Mouse (Mus musculus): ENCODE measurements around the gene Sirt3. TPM values are rescaled to one million over a fixed set of nuclear protein-coding genes. Genes with fewer than 3 reads are reported as not detected.

Gene Sirt3
- polyA plus RNA-seq, 1 experiment from 2014 or later: 19.4 TPM

DNA sequence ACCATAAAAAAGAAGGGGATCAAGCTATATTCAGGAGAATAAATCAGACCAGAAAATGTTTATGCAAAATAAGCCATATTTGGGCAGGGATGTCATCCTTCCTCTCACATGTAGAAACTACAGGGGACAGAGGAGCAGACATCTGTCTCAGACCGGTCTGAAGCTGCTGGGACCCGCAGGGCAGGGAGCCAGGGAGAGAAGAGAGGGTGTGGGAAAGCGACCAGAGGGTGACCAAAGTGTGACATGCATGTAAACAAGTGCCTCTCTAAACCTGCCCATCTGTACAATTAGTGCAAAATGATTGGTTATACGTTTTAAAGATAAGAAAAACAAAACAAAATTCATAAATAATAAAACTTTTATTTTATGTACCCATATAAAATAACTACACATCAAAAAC is 61.9 kb downstream of the Sirt3 start:
- no peak for DNase-seq (ENCODE audit: low spot score)

Other genes starting within 250 kb of the Sirt3 start
- gene Olfr53, start 235.9 kb downstream of the Sirt3 start, polyA plus RNA-seq (2015; fragmentation: Nextera tagmentation; extraction: Ambion mirVana): not detected in 2 replicates
- gene Olfr539, start 222.4 kb downstream of the Sirt3 start, polyA plus RNA-seq (2015; fragmentation: Nextera tagmentation; extraction: Ambion mirVana): not detected in 2 replicates
- not detected in 2 replicates for gene Olfr45, start 200.4 kb downstream of the Sirt3 start, polyA plus RNA-seq (2015; fragmentation: Nextera tagmentation; extraction: Ambion mirVana)
- not detected in 2 replicates for gene Olfr541, start 185.0 kb downstream of the Sirt3 start, polyA plus RNA-seq (2015; fragmentation: Nextera tagmentation; extraction: Ambion mirVana)
- 0.13 and 0.18 TPM in 2 replicates for gene Cyp2e1, start 118.6 kb downstream of the Sirt3 start, polyA plus RNA-seq (2015; fragmentation: Nextera tagmentation; extraction: Ambion mirVana)
- gene Syce1, start 94.5 kb downstream of the Sirt3 start, polyA plus RNA-seq (2015; fragmentation: Nextera tagmentation; extraction: Ambion mirVana): 0.61 and 0.84 TPM in 2 replicates
- 0.49 and 0.57 TPM in 2 replicates for gene Zfp941, start 60.1 kb downstream of the Sirt3 start, polyA plus RNA-seq (2015; fragmentation: Nextera tagmentation; extraction: Ambion mirVana)
- gene Urah, start 47.3 kb downstream of the Sirt3 start, polyA plus RNA-seq (2015; fragmentation: Nextera tagmentation; extraction: Ambion mirVana): 3.6 and 4.0 TPM in 2 replicates
- gene Scgb1c1, start 36.8 kb downstream of the Sirt3 start, polyA plus RNA-seq (2015; fragmentation: Nextera tagmentation; extraction: Ambion mirVana): 2.0 and 2.2 TPM in 2 replicates
- not detected in 2 replicates for gene Odf3, start 34.5 kb downstream of the Sirt3 start, polyA plus RNA-seq (2015; fragmentation: Nextera tagmentation; extraction: Ambion mirVana)
- not detected in 2 replicates for gene Gm45785, start 26.0 kb downstream of the Sirt3 start, polyA plus RNA-seq (2015; fragmentation: Nextera tagmentation; extraction: Ambion mirVana)
- gene Ric8a, start 25.4 kb downstream of the Sirt3 start, polyA plus RNA-seq (2015; fragmentation: Nextera tagmentation; extraction: Ambion mirVana): 70.6 and 78.5 TPM in 2 replicates
- gene Bet1l, start 24.7 kb downstream of the Sirt3 start, polyA plus RNA-seq (2015; fragmentation: Nextera tagmentation; extraction: Ambion mirVana): 42.8 and 52.4 TPM in 2 replicates
- gene Psmd13, start 341 bp downstream of the Sirt3 start, polyA plus RNA-seq (2015; fragmentation: Nextera tagmentation; extraction: Ambion mirVana): 274 and 296 TPM in 2 replicates
- gene Cox8b, start 18.1 kb upstream of the Sirt3 start, polyA plus RNA-seq (2015; fragmentation: Nextera tagmentation; extraction: Ambion mirVana): 1.9 and 3.2 TPM in 2 replicates
- 0.74 and 0.81 TPM in 2 replicates for gene Nlrp6, start 38.6 kb upstream of the Sirt3 start, polyA plus RNA-seq (2015; fragmentation: Nextera tagmentation; extraction: Ambion mirVana)
- 15.5 and 18.6 TPM in 2 replicates for gene Pgghg, start 59.1 kb upstream of the Sirt3 start, polyA plus RNA-seq (2015; fragmentation: Nextera tagmentation; extraction: Ambion mirVana)
- gene Ifitm5, start 68.0 kb upstream of the Sirt3 start, polyA plus RNA-seq (2015; fragmentation: Nextera tagmentation; extraction: Ambion mirVana): 0.39 and 0.63 TPM in 2 replicates
- gene Gm45717, start 73.6 kb upstream of the Sirt3 start, polyA plus RNA-seq (2015; fragmentation: Nextera tagmentation; extraction: Ambion mirVana): not detected in 2 replicates
- 443 and 459 TPM in 2 replicates for gene Ifitm2, start 73.7 kb upstream of the Sirt3 start, polyA plus RNA-seq (2015; fragmentation: Nextera tagmentation; extraction: Ambion mirVana)
- gene Ifitm1, start 84.9 kb upstream of the Sirt3 start, polyA plus RNA-seq (2015; fragmentation: Nextera tagmentation; extraction: Ambion mirVana): 109 and 131 TPM in 2 replicates
- gene Ifitm3, start 128.5 kb upstream of the Sirt3 start, polyA plus RNA-seq (2015; fragmentation: Nextera tagmentation; extraction: Ambion mirVana): 987 and 1,033 TPM in 2 replicates
- 0.73 and 0.95 TPM in 2 replicates for gene Ifitm6, start 135.6 kb upstream of the Sirt3 start, polyA plus RNA-seq (2015; fragmentation: Nextera tagmentation; extraction: Ambion mirVana)
- not detected in 2 replicates for gene Gm17387, start 146.8 kb upstream of the Sirt3 start, polyA plus RNA-seq (2015; fragmentation: Nextera tagmentation; extraction: Ambion mirVana)
- gene B4galnt4, start 178.8 kb upstream of the Sirt3 start, polyA plus RNA-seq (2015; fragmentation: Nextera tagmentation; extraction: Ambion mirVana): 2.0 and 2.5 TPM in 2 replicates
- gene Pkp3, start 195.9 kb upstream of the Sirt3 start, polyA plus RNA-seq (2015; fragmentation: Nextera tagmentation; extraction: Ambion mirVana): 45.1 and 47.8 TPM in 2 replicates
- 45.9 and 51.9 TPM in 2 replicates for gene Sigirr, start 218.3 kb upstream of the Sirt3 start, polyA plus RNA-seq (2015; fragmentation: Nextera tagmentation; extraction: Ambion mirVana)
- gene Ano9, start 235.5 kb upstream of the Sirt3 start, polyA plus RNA-seq (2015; fragmentation: Nextera tagmentation; extraction: Ambion mirVana): 0.18 and 0.33 TPM in 2 replicates
- gene Ptdss2, start 240.1 kb upstream of the Sirt3 start, polyA plus RNA-seq (2015; fragmentation: Nextera tagmentation; extraction: Ambion mirVana): 25.5 and 28.8 TPM in 2 replicates

Measured in thymus, postnatal 0 days (tissue).